ENCODE assay signal across 24 mouse cellular contexts in the genomic region with DNA sequence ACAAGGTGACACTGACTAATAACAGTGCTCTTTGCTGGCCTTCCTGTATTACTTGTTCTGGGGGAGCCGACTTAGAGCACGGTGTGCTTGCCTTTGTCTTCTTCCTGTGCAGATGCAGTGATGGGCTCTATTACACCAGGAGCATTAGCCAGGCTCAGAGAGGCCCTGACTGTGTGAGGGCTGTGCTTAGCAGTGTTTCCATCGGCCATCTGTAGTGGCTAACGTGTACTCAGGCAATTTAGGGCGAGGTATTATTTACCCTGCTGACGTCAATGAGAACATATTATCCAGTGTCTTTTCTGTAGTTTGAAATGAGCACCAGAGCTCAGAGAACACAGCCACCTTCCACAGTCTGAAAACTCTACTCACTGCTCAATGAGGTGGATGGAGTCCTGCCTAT.
"Had no signal": no experiment of that assay in that cellular context is flagged by ENCODE, and none has a peak within 500 bp of the region (broad histone marks: within the 10 kb centered on the region; RNA-seq: fewer than 3 reads in every experiment).

No protein-coding gene starts in this region.

- H3K27me3 ChIP-seq: heart, embryonic 12.5 days; hindbrain, embryonic 13.5 days; hindbrain, embryonic 15.5 days; kidney, embryonic 15.5 days; limb, embryonic 12.5 days; liver, embryonic 13.5 days had no signal

- DNase-seq: gastrocnemius, postnatal 10 days; heart, adult 18-20 months; heart, postnatal 10 days; heart, postnatal 4 days; kidney, adult 11 months; kidney, adult 2 months; kidney, adult 9 months; kidney, postnatal 14 days; kidney, postnatal 36 days; layer of hippocampus, adult 9-11 months; layer of hippocampus, postnatal 36 days; liver; liver, embryonic 13.5 days had no signal

- ATAC-seq: hindbrain, postnatal 0 days had no signal

- H3K9ac ChIP-seq: heart, embryonic 12.5 days; hindbrain, embryonic 13.5 days; hindbrain, embryonic 15.5 days; kidney, embryonic 15.5 days; limb, embryonic 12.5 days; liver, embryonic 13.5 days had no signal

- H3K4me2 ChIP-seq: heart, embryonic 12.5 days; hindbrain, embryonic 13.5 days; hindbrain, embryonic 15.5 days; kidney, embryonic 15.5 days; limb, embryonic 12.5 days; liver, embryonic 11.5 days; liver, embryonic 13.5 days had no signal

- H3K4me3 ChIP-seq: heart, embryonic 10.5 days; heart, embryonic 12.5 days; hindbrain, embryonic 10.5 days; hindbrain, embryonic 13.5 days; hindbrain, embryonic 15.5 days; kidney, embryonic 15.5 days; limb, embryonic 10.5 days; limb, embryonic 12.5 days; liver, embryonic 13.5 days had no signal

- H3K9me3 ChIP-seq: heart, embryonic 10.5 days; heart, embryonic 12.5 days; hindbrain, embryonic 10.5 days; hindbrain, embryonic 13.5 days; hindbrain, embryonic 15.5 days; kidney, embryonic 15.5 days; limb, embryonic 10.5 days; limb, embryonic 12.5 days; liver, embryonic 13.5 days had no signal

- H3K27ac ChIP-seq: hindbrain, embryonic 10.5 days; hindbrain, embryonic 13.5 days; hindbrain, embryonic 15.5 days; hindbrain, postnatal 0 days; kidney, embryonic 15.5 days; kidney, postnatal 0 days; limb, embryonic 10.5 days; limb, embryonic 12.5 days; liver, embryonic 13.5 days had no signal
